Mouse (Mus musculus): ENCODE data around the gene Foxred1. TPM values are rescaled to one million over a fixed set of nuclear protein-coding genes. Genes with fewer than 3 reads are reported as not detected.

Foxred1 gene
- polyA plus RNA-seq, 1 experiment from 2014 or later: 31.5 TPM

- WGBS: 80% methylated on average over 10 of the region's 10 CpGs
- ATAC-seq (ENCODE audit: low FRiP score): no peak
These were observed 12.5 kb downstream of the Foxred1 start for GRCm38 (mm10) chr9:35198351-35198750.

GRCm38 (mm10) chr9:35197625-35198024, 13.2 kb downstream of the Foxred1 start:
- Histone ChIP-seq H3K9ac (ENCODE audit: low read length) (no peak overlapping the region), H3K4me2 (no peak overlapping the region), H3K4me1 (ENCODE audit: control insufficient read depth, insufficient read depth, low read length) (peaks cover 7% of the 10 kb centered on the region; the same call in 1 of the 2 replicates), H3K4me3 (ENCODE audit: low read depth, low read length) (no peak overlapping the region), H3K27ac (ENCODE audit: low read depth, low read length) (no peak overlapping the region), H3K27me3 (ENCODE audit: control insufficient read depth, insufficient read depth, low read length) (no peaks in the 10 kb centered on the region), H3K36me3 (ENCODE audit: control insufficient read depth, insufficient read depth, low read length) (no peaks in the 10 kb centered on the region), H3K9me3 (ENCODE audit: control insufficient read depth, low read length) (no peaks in the 10 kb centered on the region)
- WGBS: 96% methylated on average over 3 of the region's 3 CpGs
- peak; percentile 65 for DNase-seq (ENCODE audit: low spot score, missing footprints)
- no peak for ATAC-seq (ENCODE audit: low FRiP score)

More at GRCm38 (mm10) chr9:35198351-35198750, 12.5 kb downstream of the Foxred1 start:
- Histone ChIP-seq H3K9me3 (ENCODE audit: control insufficient read depth, low read length) (no peaks in the 10 kb centered on the region), H3K4me1 (ENCODE audit: control insufficient read depth, insufficient read depth, low read length) (peaks cover 7% of the 10 kb centered on the region; the same call in 1 of the 2 replicates), H3K27me3 (ENCODE audit: control insufficient read depth, insufficient read depth, low read length) (no peaks in the 10 kb centered on the region), H3K27ac (ENCODE audit: low read depth, low read length) (no peak overlapping the region), H3K9ac (ENCODE audit: low read length) (no peak overlapping the region), H3K36me3 (ENCODE audit: control insufficient read depth, insufficient read depth, low read length) (no peaks in the 10 kb centered on the region), H3K4me3 (ENCODE audit: low read depth, low read length) (no peak overlapping the region), H3K4me2 (no peak overlapping the region)
- peak; percentile 53 for DNase-seq (ENCODE audit: low spot score, missing footprints)

- WGBS: 88% methylated on average over 3 of the region's 3 CpGs
- Histone ChIP-seq H3K36me3 (ENCODE audit: control insufficient read depth, insufficient read depth, low read length) (no peaks in the 10 kb centered on the region), H3K9me3 (ENCODE audit: control insufficient read depth, low read length) (no peaks in the 10 kb centered on the region), H3K4me3 (ENCODE audit: low read depth, low read length) (no peak overlapping the region), H3K4me1 (ENCODE audit: control insufficient read depth, insufficient read depth, low read length) (no peaks in the 10 kb centered on the region), H3K9ac (ENCODE audit: low read length) (no peak overlapping the region), H3K27me3 (ENCODE audit: control insufficient read depth, insufficient read depth, low read length) (no peaks in the 10 kb centered on the region), H3K27ac (ENCODE audit: low read depth, low read length) (no peak overlapping the region), H3K4me2 (no peak overlapping the region)
- DNase-seq (ENCODE audit: low spot score, missing footprints) (peak; percentile 51), ATAC-seq (ENCODE audit: low FRiP score) (no peak)
These were observed 16.8 kb downstream of the Foxred1 start for GRCm38 (mm10) chr9:35194048-35194447.

- Histone ChIP-seq H3K4me2 (no peak overlapping the region), H3K27ac (ENCODE audit: low read depth, low read length) (no peak overlapping the region), H3K4me1 (ENCODE audit: control insufficient read depth, insufficient read depth, low read length) (no peaks in the 10 kb centered on the region), H3K9ac (ENCODE audit: low read length) (no peak overlapping the region), H3K9me3 (ENCODE audit: control insufficient read depth, low read length) (no peaks in the 10 kb centered on the region), H3K27me3 (ENCODE audit: control insufficient read depth, insufficient read depth, low read length) (no peaks in the 10 kb centered on the region), H3K36me3 (ENCODE audit: control insufficient read depth, insufficient read depth, low read length) (no peaks in the 10 kb centered on the region), H3K4me3 (ENCODE audit: low read depth, low read length) (no peak overlapping the region)
- no peak for ATAC-seq (ENCODE audit: low FRiP score)
- 85% methylated on average over 11 of the region's 11 CpGs for WGBS
- peak; percentile 57 for DNase-seq (ENCODE audit: low spot score, missing footprints)
These were observed 17.8 kb downstream of the Foxred1 start for GRCm38 (mm10) chr9:35192983-35193542.

- no peak overlapping the region for H3K9ac ChIP-seq (ENCODE audit: low read length)
- H3K36me3 ChIP-seq (ENCODE audit: control insufficient read depth, insufficient read depth, low read length): no peaks in the 10 kb centered on the region
- DNase-seq (ENCODE audit: low spot score, missing footprints) (no peak), ATAC-seq (ENCODE audit: low FRiP score) (no peak)
- 76% methylated on average over 22 of the region's 22 CpGs for WGBS
- no peaks in the 10 kb centered on the region for H3K27me3 ChIP-seq (ENCODE audit: control insufficient read depth, insufficient read depth, low read length)
- H3K4me1 ChIP-seq (ENCODE audit: control insufficient read depth, insufficient read depth, low read length): no peaks in the 10 kb centered on the region
- H3K9me3 ChIP-seq (ENCODE audit: control insufficient read depth, low read length): no peaks in the 10 kb centered on the region
- no peak overlapping the region for H3K4me3 ChIP-seq (ENCODE audit: low read depth, low read length)
- no peak overlapping the region for H3K4me2 ChIP-seq
- no peak overlapping the region for H3K27ac ChIP-seq (ENCODE audit: low read depth, low read length)
These were observed 22.2 kb downstream of the Foxred1 start for GRCm38 (mm10) chr9:35188700-35189099.

GRCm38 (mm10) chr9:35187351-35187903, 23.4 kb downstream of the Foxred1 start:
- Histone ChIP-seq H3K4me1 (ENCODE audit: control insufficient read depth, insufficient read depth, low read length) (no peaks in the 10 kb centered on the region), H3K4me3 (ENCODE audit: low read depth, low read length) (no peak overlapping the region), H3K36me3 (ENCODE audit: control insufficient read depth, insufficient read depth, low read length) (no peaks in the 10 kb centered on the region), H3K9ac (ENCODE audit: low read length) (no peak overlapping the region), H3K27ac (ENCODE audit: low read depth, low read length) (no peak overlapping the region), H3K4me2 (no peak overlapping the region), H3K9me3 (ENCODE audit: control insufficient read depth, low read length) (no peaks in the 10 kb centered on the region), H3K27me3 (ENCODE audit: control insufficient read depth, insufficient read depth, low read length) (no peaks in the 10 kb centered on the region)
- no peak for DNase-seq (ENCODE audit: low spot score, missing footprints)
- ATAC-seq (ENCODE audit: low FRiP score): no peak
- 87% methylated on average over 10 of the region's 10 CpGs for WGBS

GRCm38 (mm10) chr9:35186430-35186829, 24.4 kb downstream of the Foxred1 start:
- no peak overlapping the region for H3K4me2 ChIP-seq
- peak; percentile 35 for DNase-seq (ENCODE audit: low spot score, missing footprints)
- no peak overlapping the region for H3K4me3 ChIP-seq (ENCODE audit: low read depth, low read length)
- no peak for ATAC-seq (ENCODE audit: low FRiP score)
- no peaks in the 10 kb centered on the region for H3K9me3 ChIP-seq (ENCODE audit: control insufficient read depth, low read length)
- no peaks in the 10 kb centered on the region for H3K36me3 ChIP-seq (ENCODE audit: control insufficient read depth, insufficient read depth, low read length)
- no peak overlapping the region for H3K9ac ChIP-seq (ENCODE audit: low read length)
- no peaks in the 10 kb centered on the region for H3K27me3 ChIP-seq (ENCODE audit: control insufficient read depth, insufficient read depth, low read length)
- no peaks in the 10 kb centered on the region for H3K4me1 ChIP-seq (ENCODE audit: control insufficient read depth, insufficient read depth, low read length)
- WGBS: 83% methylated on average over 4 of the region's 4 CpGs
- H3K27ac ChIP-seq (ENCODE audit: low read depth, low read length): no peak overlapping the region

GRCm38 (mm10) chr9:35183359-35183758, 27.5 kb downstream of the Foxred1 start:
- 68% methylated on average over 5 of the region's 5 CpGs for WGBS
- H3K9ac ChIP-seq (ENCODE audit: low read length): no peak overlapping the region

GRCm38 (mm10) chr9:35182832-35183231, 28.0 kb downstream of the Foxred1 start:
- ATAC-seq (ENCODE audit: low FRiP score) (no peak), DNase-seq (ENCODE audit: low spot score, missing footprints) (no peak)
- WGBS: 85% methylated on average over 2 of the region's 2 CpGs
- no peaks in the 10 kb centered on the region for H3K9me3 ChIP-seq (ENCODE audit: control insufficient read depth, low read length)
- no peaks in the 10 kb centered on the region for H3K36me3 ChIP-seq (ENCODE audit: control insufficient read depth, insufficient read depth, low read length)
- H3K4me1 ChIP-seq (ENCODE audit: control insufficient read depth, insufficient read depth, low read length): no peaks in the 10 kb centered on the region
- no peak overlapping the region for H3K9ac ChIP-seq (ENCODE audit: low read length)
- H3K27me3 ChIP-seq (ENCODE audit: control insufficient read depth, insufficient read depth, low read length): no peaks in the 10 kb centered on the region
- no peak overlapping the region for H3K4me2 ChIP-seq
- H3K4me3 ChIP-seq (ENCODE audit: low read depth, low read length): no peak overlapping the region
- no peak overlapping the region for H3K27ac ChIP-seq (ENCODE audit: low read depth, low read length)

More at GRCm38 (mm10) chr9:35183359-35183758, 27.5 kb downstream of the Foxred1 start:
- no peak for ATAC-seq (ENCODE audit: low FRiP score)
- Histone ChIP-seq H3K4me2 (no peak overlapping the region), H3K4me1 (ENCODE audit: control insufficient read depth, insufficient read depth, low read length) (no peaks in the 10 kb centered on the region), H3K9me3 (ENCODE audit: control insufficient read depth, low read length) (no peaks in the 10 kb centered on the region), H3K4me3 (ENCODE audit: low read depth, low read length) (no peak overlapping the region), H3K27me3 (ENCODE audit: control insufficient read depth, insufficient read depth, low read length) (no peaks in the 10 kb centered on the region), H3K27ac (ENCODE audit: low read depth, low read length) (no peak overlapping the region), H3K36me3 (ENCODE audit: control insufficient read depth, insufficient read depth, low read length) (no peaks in the 10 kb centered on the region)
- DNase-seq (ENCODE audit: low spot score, missing footprints): peak; percentile 19
